Mouse (Mus musculus) heart, embryonic 12.5 days (tissue): Measurements from ENCODE around the gene Nabp2. TPM values are rescaled to one million over a fixed set of nuclear protein-coding genes. Genes with fewer than 3 reads are reported as not detected.

ENCODE experiments used
- ATAC-seq: fragments of 200-750 bp; cut with Nextera tagmentation; 2 replicates; pipeline ENCODE4 v1.8.0; 2017; ENCODE audit warnings: moderate TSS enrichment, moderate library complexity; ENCODE audit not compliant: insufficient number of reproducible peaks, low FRiP score
- H3K27ac ChIP-seq: fragments of 300-500 bp; sonication (generic); 2 replicates; pipeline ENCODE4 v1.5.1; 2016; ENCODE audit warnings: mild to moderate bottlenecking, moderate library complexity; ENCODE audit not compliant: poor library complexity, severe bottlenecking
- H3K27me3 ChIP-seq: fragments of 300-500 bp; sonication (generic); replicated peaks from 2 replicates; pipeline ENCODE4 v1.6.1; 2016; ENCODE audit warnings: mild to moderate bottlenecking, moderate library complexity
- H3K36me3 ChIP-seq: fragments of 300-500 bp; sonication (generic); 2 replicates; pipeline ENCODE4 v1.6.1; 2016; ENCODE audit warnings: mild to moderate bottlenecking, moderate library complexity
- H3K4me1 ChIP-seq: fragments of 300-500 bp; sonication (generic); replicated peaks from 2 replicates; pipeline ENCODE4 v1.6.1; 2016; ENCODE audit warnings: mild to moderate bottlenecking
- H3K4me2 ChIP-seq: fragments of 300-500 bp; sonication (generic); 2 replicates; pipeline ENCODE4 v1.6.1; 2016; ENCODE audit warnings: mild to moderate bottlenecking, moderate library complexity
- H3K4me3 ChIP-seq: fragments of 300-500 bp; sonication (generic); 2 replicates; pipeline ENCODE4 v1.5.1; 2016; ENCODE audit warnings: mild to moderate bottlenecking
- H3K9ac ChIP-seq: fragments of 300-500 bp; sonication (generic); 2 replicates; pipeline ENCODE4 v1.6.1; 2016; ENCODE audit warnings: mild to moderate bottlenecking, moderate library complexity
- H3K9me3 ChIP-seq: fragments of 300-500 bp; sonication (generic); replicated peaks from 2 replicates; pipeline ENCODE4 v1.6.1; 2016; ENCODE audit warnings: mild to moderate bottlenecking, moderate library complexity
- whole genome bisulfite sequencing: fragments of 180-500 bp; shearing (Covaris S2); methylation state at CpG from one replicate; pipeline ENCODE4 v1.1.7; 2016; 5-methylcytosine and 5-hydroxymethylcytosine counted together
- polyA plus RNA-seq: library from polyadenylated mRNA; unstranded; fragments of >200 nt; fragmentation: Nextera tagmentation; extraction: Ambion mirVana; gene quantifications from 2 replicates; pipeline ENCODE4 v1.2.1, GENCODE M21; 2016

Gene Nabp2
- polyA plus RNA-seq, 1 experiment from 2014 or later, result 57.9 TPM

GRCm38 (mm10) chr10:128385902-128386301 is 25.4 kb downstream of the Nabp2 start:
- ATAC-seq, result no peak
- no peak overlapping the region for H3K27ac ChIP-seq

GRCm38 (mm10) chr10:128382482-128382881 is 28.8 kb downstream of the Nabp2 start:
- Histone ChIP-seq H3K9ac (no peak overlapping the region), H3K9me3 (no peaks in the 10 kb centered on the region), H3K4me1 (peaks cover 18% of the 10 kb centered on the region), H3K27me3 (no peaks in the 10 kb centered on the region), H3K4me3 (no peak overlapping the region), H3K4me2 (no peak overlapping the region), H3K36me3 (peaks cover 92% of the 10 kb centered on the region), H3K27ac (no peak overlapping the region)
- 91% methylated on average over 8 of the region's 8 CpGs for WGBS
- no peak for ATAC-seq

More at GRCm38 (mm10) chr10:128385902-128386301, 25.4 kb downstream of the Nabp2 start:
- peaks cover 98% of the 10 kb centered on the region for H3K36me3 ChIP-seq
- no peaks in the 10 kb centered on the region for H3K27me3 ChIP-seq
- H3K4me1 ChIP-seq, result 0 out of 2 replicates have a peak, but pooled peaks cover 5% of the 10 kb centered on the region
- H3K9ac ChIP-seq, result no peak overlapping the region
- no peak overlapping the region for H3K4me2 ChIP-seq
- WGBS, result 88% methylated on average over 7 of the region's 7 CpGs
- H3K9me3 ChIP-seq, result no peaks in the 10 kb centered on the region
- H3K4me3 ChIP-seq, result no peak overlapping the region

- no peak overlapping the region for H3K9ac ChIP-seq
- H3K4me2 ChIP-seq, result no peak overlapping the region
- no peaks in the 10 kb centered on the region for H3K9me3 ChIP-seq
- no peaks in the 10 kb centered on the region for H3K27me3 ChIP-seq
- H3K27ac ChIP-seq, result no peak overlapping the region
- peaks cover 27% of the 10 kb centered on the region for H3K4me1 ChIP-seq
- WGBS, result 84% methylated on average over 5 of the region's 5 CpGs
- no peak overlapping the region for H3K4me3 ChIP-seq
- peaks cover 73% of the 10 kb centered on the region for H3K36me3 ChIP-seq
- no peak for ATAC-seq
Measured at GRCm38 (mm10) chr10:128380565-128380964, 30.7 kb downstream of the Nabp2 start.

GRCm38 (mm10) chr10:128379260-128379659 is 32.0 kb downstream of the Nabp2 start:
- Histone ChIP-seq H3K9ac (0 out of 2 replicates have a peak overlapping the region, but pooled peaks have one; percentile 95), H3K4me2 (no peak overlapping the region), H3K27ac (no peak overlapping the region), H3K36me3 (peaks cover 60% of the 10 kb centered on the region), H3K27me3 (no peaks in the 10 kb centered on the region), H3K4me1 (peaks cover 27% of the 10 kb centered on the region), H3K4me3 (0 out of 2 replicates have a peak overlapping the region, but pooled peaks have one; percentile 1), H3K9me3 (0 out of 2 replicates have a peak, but pooled peaks cover 2% of the 10 kb centered on the region)
- WGBS, result 93% methylated on average over 7 of the region's 7 CpGs
- ATAC-seq, result no peak

GRCm38 (mm10) chr10:128378462-128378861 is 32.8 kb downstream of the Nabp2 start:
- Histone ChIP-seq H3K4me3 (peak overlapping the region; percentile 82), H3K27me3 (no peaks in the 10 kb centered on the region), H3K4me2 (peak overlapping the region; percentile 87; the same call in 1 of the 2 replicates), H3K36me3 (peaks cover 52% of the 10 kb centered on the region), H3K27ac (no peak overlapping the region), H3K9ac (peak overlapping the region; percentile 95), H3K9me3 (0 out of 2 replicates have a peak, but pooled peaks cover 2% of the 10 kb centered on the region), H3K4me1 (peaks cover 29% of the 10 kb centered on the region)
- ATAC-seq, result no peak
- whole genome bisulfite sequencing, result 61% methylated on average over 3 of the region's 3 CpGs

- Histone ChIP-seq H3K9ac (peak overlapping the region; percentile 95), H3K4me2 (peak overlapping the region; percentile 87), H3K27me3 (no peaks in the 10 kb centered on the region), H3K27ac (peak overlapping the region; percentile 91; the same call in 1 of the 2 replicates), H3K4me3 (peak overlapping the region; percentile 82), H3K36me3 (peaks cover 47% of the 10 kb centered on the region), H3K4me1 (peaks cover 34% of the 10 kb centered on the region), H3K9me3 (0 out of 2 replicates have a peak, but pooled peaks cover 2% of the 10 kb centered on the region)
- ATAC-seq, result no peak
- 63% methylated on average over 14 of the region's 14 CpGs for WGBS
Measured at GRCm38 (mm10) chr10:128377940-128378448, 33.3 kb downstream of the Nabp2 start.

GRCm38 (mm10) chr10:128377222-128377939 is 33.9 kb downstream of the Nabp2 start:
- H3K36me3 ChIP-seq, result peaks cover 41% of the 10 kb centered on the region
- H3K4me3 ChIP-seq, result peak overlapping the region; percentile 82
- H3K9ac ChIP-seq, result peak overlapping the region; percentile 95
- H3K4me2 ChIP-seq, result peak overlapping the region; percentile 87
- WGBS, result under 1% methylated on average over 47 of the region's 47 CpGs
- peak overlapping the region; percentile 91 for H3K27ac ChIP-seq
- H3K4me1 ChIP-seq, result peaks cover 36% of the 10 kb centered on the region
- no peaks in the 10 kb centered on the region for H3K27me3 ChIP-seq
- 0 out of 2 replicates have a peak, but pooled peaks cover 2% of the 10 kb centered on the region for H3K9me3 ChIP-seq
- ATAC-seq, result peak; percentile 73

GRCm38 (mm10) chr10:128376455-128377211 is 34.7 kb downstream of the Nabp2 start, which contains the start of gene Ankrd52:
Gene Ankrd52, plus strand, starts transcription at chr10:128377115.
- 0 out of 2 replicates have a peak, but pooled peaks cover 2% of the 10 kb centered on the region for H3K9me3 ChIP-seq
- H3K4me2 ChIP-seq, result peak within 1 kb of the TSS; percentile 87
- peak; percentile 93 for ATAC-seq
- peak within 1 kb of the TSS; percentile 91 for H3K27ac ChIP-seq
- H3K4me3 ChIP-seq, result peak within 1 kb of the TSS; percentile 82
- H3K9ac ChIP-seq, result peak within 1 kb of the TSS; percentile 95
- H3K36me3 ChIP-seq, result peaks cover 33% of the 10 kb centered on the region
- H3K4me1 ChIP-seq, result peaks cover 36% of the 10 kb centered on the region
- H3K27me3 ChIP-seq, result no peaks in the 10 kb centered on the region
- under 1% methylated on average over 55 of the region's 73 CpGs for WGBS

GRCm38 (mm10) chr10:128376099-128376454 is 35.2 kb downstream of the Nabp2 start:
- peaks cover 29% of the 10 kb centered on the region for H3K36me3 ChIP-seq
- H3K27me3 ChIP-seq, result no peaks in the 10 kb centered on the region
- no peak for ATAC-seq
- 0 out of 2 replicates have a peak, but pooled peaks cover 2% of the 10 kb centered on the region for H3K9me3 ChIP-seq
- peak overlapping the region; percentile 87 for H3K4me2 ChIP-seq
- peak overlapping the region; percentile 82 for H3K4me3 ChIP-seq
- 50% methylated on average over 4 of the region's 4 CpGs for WGBS
- H3K27ac ChIP-seq, result peak overlapping the region; percentile 91
- peak overlapping the region; percentile 95 for H3K9ac ChIP-seq
- peaks cover 36% of the 10 kb centered on the region for H3K4me1 ChIP-seq

- no peak overlapping the region for H3K4me3 ChIP-seq
- H3K9ac ChIP-seq, result no peak overlapping the region
- no peak overlapping the region for H3K4me2 ChIP-seq
- H3K27me3 ChIP-seq, result no peaks in the 10 kb centered on the region
- no peak for ATAC-seq
- WGBS, result 73% methylated on average over 6 of the region's 6 CpGs
- peaks cover 38% of the 10 kb centered on the region for H3K4me1 ChIP-seq
- no peak overlapping the region for H3K27ac ChIP-seq
- peaks cover 13% of the 10 kb centered on the region for H3K36me3 ChIP-seq
- H3K9me3 ChIP-seq, result 0 out of 2 replicates have a peak, but pooled peaks cover 2% of the 10 kb centered on the region
Measured at GRCm38 (mm10) chr10:128374393-128374792, 36.9 kb downstream of the Nabp2 start.
